ENCODE assay signal across 8 mouse cellular contexts in genomic region chr2:143915600-143916135, GRCm38 (mm10). TPM values are rescaled to one million over a fixed set of nuclear protein-coding genes. Genes with fewer than 3 reads are reported as not detected.
DNase-seq lines count a peak whose midpoint lies in the region; ATAC-seq and TF ChIP-seq lines count a peak whose summit lies in the region.

No protein-coding gene starts in this region.

- intact Hi-C loops in gastrocnemius, adult 2 months (cut with DNase I): loop anchor here (5.0 kb wide), 3 partner anchors 67 to 302 kb away; no protein-coding TSS in a partner anchor
- intact Hi-C loops in left cerebral cortex, postnatal 4 days (cut with DNase I): no loop called here

- TF ChIP-seq POLR2A in bone marrow macrophage, adult 2 months (IDR thresholded peaks at IDR 0.05; ENCODE audit: borderline replicate concordance, low read depth, low read length): no peak

- peaks cover 18% of the 10 kb centered on the region for H3K4me1 ChIP-seq in bone marrow macrophage, adult 2 months (ENCODE audit: control insufficient read depth, insufficient read depth, low read length)

- TF ChIP-seq CTCF in gastrocnemius, adult 2 months (IDR thresholded peaks at IDR 0.05): no peak
- no peak for TF ChIP-seq CTCF in bone marrow macrophage, adult 2 months (IDR thresholded peaks at IDR 0.05; ENCODE audit: low read depth, low read length)

- ATAC-seq in megakaryocyte progenitor cell, adult 5-6 weeks (replicated peaks; ENCODE audit: poor library complexity): peak; percentile 37

- peak overlapping the region; percentile 75 for H3K4me3 ChIP-seq in gastrocnemius, adult 2 months
- peak overlapping the region; percentile 91 for H3K4me3 ChIP-seq in bone marrow macrophage, adult 2 months (ENCODE audit: insufficient read depth, low read length)

- peak overlapping the region; percentile 98 for H3K27ac ChIP-seq in gastrocnemius, adult 2 months
- H3K27ac ChIP-seq in bone marrow macrophage, adult 2 months (ENCODE audit: insufficient read depth, low read depth, low read length): peak overlapping the region; percentile 71

- DNase-seq in gastrocnemius, adult 2 months: no peak
- no peak for DNase-seq in gastrocnemius, postnatal 25 days
- peak; percentile 72 for DNase-seq in 416B (ENCODE audit: low read depth)
- DNase-seq in forelimb bud, embryonic 11.5 days (ENCODE audit: low read depth, low spot score): peak; percentile 58
- DNase-seq in left cerebral cortex, postnatal 4 days: peak; percentile 64
- DNase-seq in gastrocnemius, postnatal 4 days (ENCODE audit: low spot score in 2 of 2): no peak

RNA-seq across cellular contexts. Expression of gene Dstn, which starts 0.5 kb away (rescaled TPM):
- 10 to 100 TPM; 24.9 to 28.2 TPM for total RNA-seq in gastrocnemius, adult 2 months (2021)
- total RNA-seq in gastrocnemius, postnatal 25 days (2021): 10 to 100 TPM; 26.4 to 41.7 TPM
- 177 and 179 TPM in 2 replicates for polyA plus RNA-seq in bone marrow macrophage, adult 2 months (2012; ENCODE audit: insufficient read depth, insufficient read length, missing spikeins)
- 100 to 1,000 TPM; 275 to 292 TPM for total RNA-seq in left cerebral cortex, postnatal 4 days (2021)
- 426 and 508 TPM in 2 replicates for total RNA-seq in megakaryocyte progenitor cell, adult 5-6 weeks (2015)
- 607 and 687 TPM in 2 replicates for total RNA-seq in megakaryocyte progenitor cell, adult 5-6 weeks (2017)
- 100 to 1,000 TPM; 118 to 129 TPM for total RNA-seq in gastrocnemius, postnatal 4 days (2021)

RNA-seq across cellular contexts. Expression of gene Bfsp1, which starts 52.7 kb away (rescaled TPM):
- under 1 TPM; 0.20 to 0.31 TPM for total RNA-seq in gastrocnemius, adult 2 months (2021)
- total RNA-seq in gastrocnemius, postnatal 25 days (2021): under 1 TPM; 0.26 to 0.46 TPM
- polyA plus RNA-seq in bone marrow macrophage, adult 2 months (2012; ENCODE audit: insufficient read depth, insufficient read length, missing spikeins): not detected in 2 replicates
- total RNA-seq in left cerebral cortex, postnatal 4 days (2021): 1 to 10 TPM; 5.8 to 6.0 TPM
- 0.07 TPM in 1 of 2 replicates, not detected in the other for total RNA-seq in megakaryocyte progenitor cell, adult 5-6 weeks (2015)
- 0.50 TPM in 1 of 2 replicates, not detected in the other for total RNA-seq in megakaryocyte progenitor cell, adult 5-6 weeks (2017)
- total RNA-seq in gastrocnemius, postnatal 4 days (2021): 1 to 10 TPM; 1.2 to 1.3 TPM

Comparison
In these comparisons a context has a peak if more than half of its experiments do, and no peak if none do; other contexts are left out.
1. DNase-seq: peak in 416B (single experiment), forelimb bud, embryonic 11.5 days (single experiment) and left cerebral cortex, postnatal 4 days (single experiment); none in gastrocnemius, adult 2 months (single experiment), gastrocnemius, postnatal 25 days (single experiment) and gastrocnemius, postnatal 4 days (0 of 2).